Mouse (Mus musculus) spleen, adult 2 months (tissue): ENCODE data around the gene Ddx17.

Source experiments
- CTCF ChIP-seq: fragments of 200-500 bp; IDR thresholded peaks from 2 replicates; pipeline ENCODE4 v1.5.1; 2011; ENCODE audit warnings: mild to moderate bottlenecking, inconsistent platforms; ENCODE audit not compliant: insufficient read depth, insufficient read length, insufficient replicate concordance; ENCODE audit errors: extremely low read depth
- POLR2A ChIP-seq: fragments of 200-500 bp; IDR thresholded peaks from 2 replicates; pipeline ENCODE4 v1.6.1; 2011; ENCODE audit warnings: low read depth, low read length, inconsistent platforms

DNA sequence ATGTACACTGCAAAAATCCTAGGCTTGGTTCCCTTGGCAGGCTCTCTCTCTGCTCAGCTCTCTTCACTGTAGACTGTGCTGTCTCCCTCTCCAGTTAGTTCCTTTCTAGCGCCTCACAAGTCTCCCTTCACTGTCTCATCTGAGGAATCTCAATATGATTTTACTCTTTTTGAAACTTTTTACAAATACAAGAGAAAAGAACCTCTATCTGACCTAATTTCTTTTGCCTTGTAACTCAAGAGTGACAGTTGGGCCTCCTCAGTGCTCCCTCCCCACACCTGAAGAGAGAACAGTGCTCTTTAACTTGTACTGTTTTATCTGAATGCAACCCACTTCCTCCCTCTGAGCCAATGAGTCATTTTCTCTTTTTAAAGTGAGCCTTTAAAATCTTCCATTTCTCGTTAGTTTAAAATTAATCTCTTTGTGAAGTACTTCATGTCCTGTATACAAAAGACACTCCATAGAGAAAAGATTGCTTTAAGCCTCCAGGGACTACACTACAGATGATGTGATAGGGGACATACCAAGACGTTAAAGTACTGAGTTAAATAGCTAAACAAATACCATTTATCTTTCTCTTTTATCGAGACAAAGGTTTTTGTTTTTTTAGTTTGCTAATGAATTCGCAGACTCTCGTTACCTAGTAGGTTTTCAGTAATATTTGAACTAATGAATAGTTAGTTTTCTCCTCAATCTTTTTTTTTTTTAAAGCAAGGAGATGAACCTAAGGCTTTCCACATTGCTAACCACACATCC lies 31.3 kb upstream of the Ddx17 start:
- TF ChIP-seq POLR2A (no peak), CTCF (no peak)
